ENCODE assay signal across 14 mouse cellular contexts in genomic region chr17:29724610-29725009, GRCm38 (mm10). TPM values are rescaled to one million over a fixed set of nuclear protein-coding genes. Genes with fewer than 3 reads are reported as not detected.
DNase-seq lines count a peak whose midpoint lies in the region; ATAC-seq lines count a peak whose summit lies in the region.
"Had no signal": no experiment of that assay in that cellular context is flagged by ENCODE, and none has a peak within 500 bp of the region (broad histone marks: within the 10 kb centered on the region; RNA-seq: fewer than 3 reads in every experiment).

No protein-coding gene starts in this region.

- no peak for DNase-seq in neural tube, embryonic 10.5 days (ENCODE audit: extremely low spot score, low spot score)
- DNase-seq in fat pad, adult 2 months (ENCODE audit: extremely low read depth, low read depth, low spot score), result peak; percentile 59
- DNase-seq in cerebellum, adult 8-10 months, result no peak
- DNase-seq: cerebellum, adult 11 months; kidney, adult 2 months; kidney, postnatal 4 days; lung, embryonic 14.5 days had no signal

- H3K27ac ChIP-seq in forebrain, embryonic 15.5 days (replicated peaks), result peak overlapping the region; percentile 62
- no peak overlapping the region for H3K27ac ChIP-seq in forebrain, embryonic 12.5 days
- H3K27ac ChIP-seq in neural tube, embryonic 13.5 days (replicated peaks), result peak overlapping the region; percentile 61; the same call in 1 of the 2 replicates
- H3K27ac ChIP-seq in neural tube, embryonic 15.5 days (replicated peaks), result no peak overlapping the region

- no peak overlapping the region for H3K9ac ChIP-seq in forebrain, embryonic 15.5 days (replicated peaks)
- no peak overlapping the region for H3K9ac ChIP-seq in forebrain, embryonic 12.5 days
- no peak overlapping the region for H3K9ac ChIP-seq in neural tube, embryonic 13.5 days
- H3K9ac ChIP-seq in neural tube, embryonic 15.5 days (replicated peaks), result no peak overlapping the region
- H3K9ac ChIP-seq: lung, embryonic 14.5 days had no signal

- 63% methylated on average over 6 of the region's 6 CpGs for WGBS in forebrain, embryonic 15.5 days
- WGBS in forebrain, embryonic 12.5 days, result 79% methylated on average over 6 of the region's 6 CpGs
- WGBS in neural tube, embryonic 13.5 days, result 63% methylated on average over 6 of the region's 6 CpGs
- WGBS in neural tube, embryonic 15.5 days, result 55% methylated on average over 6 of the region's 6 CpGs

- H3K36me3 ChIP-seq in forebrain, embryonic 15.5 days, result no peaks in the 10 kb centered on the region
- H3K36me3 ChIP-seq in forebrain, embryonic 12.5 days (replicated peaks), result no peaks in the 10 kb centered on the region
- no peaks in the 10 kb centered on the region for H3K36me3 ChIP-seq in neural tube, embryonic 13.5 days
- H3K36me3 ChIP-seq in neural tube, embryonic 15.5 days, result no peaks in the 10 kb centered on the region

- H3K4me1 ChIP-seq in forebrain, embryonic 15.5 days, result peaks cover 23% of the 10 kb centered on the region
- no peaks in the 10 kb centered on the region for H3K4me1 ChIP-seq in forebrain, embryonic 12.5 days
- H3K4me1 ChIP-seq in neural tube, embryonic 13.5 days (replicated peaks), result peaks cover 11% of the 10 kb centered on the region; the same call in 1 of the 2 replicates
- no peaks in the 10 kb centered on the region for H3K4me1 ChIP-seq in neural tube, embryonic 15.5 days

- no peaks in the 10 kb centered on the region for H3K9me3 ChIP-seq in forebrain, embryonic 15.5 days
- no peaks in the 10 kb centered on the region for H3K9me3 ChIP-seq in forebrain, embryonic 12.5 days
- H3K9me3 ChIP-seq in neural tube, embryonic 13.5 days, result no peaks in the 10 kb centered on the region
- no peaks in the 10 kb centered on the region for H3K9me3 ChIP-seq in neural tube, embryonic 15.5 days (replicated peaks)
- H3K9me3 ChIP-seq: G1E had no signal

- ATAC-seq in forebrain, embryonic 15.5 days (replicated peaks), result peak; percentile 58; the same call in 1 of the 2 replicates
- no peak for ATAC-seq in forebrain, embryonic 12.5 days (ENCODE audit: low FRiP score)
- peak; percentile 53 for ATAC-seq in neural tube, embryonic 13.5 days (ENCODE audit: low read depth)
- ATAC-seq in neural tube, embryonic 15.5 days (ENCODE audit: low FRiP score), result peak; percentile 21; the same call in 1 of the 2 replicates

- no peak overlapping the region for H3K4me3 ChIP-seq in forebrain, embryonic 15.5 days
- no peak overlapping the region for H3K4me3 ChIP-seq in forebrain, embryonic 12.5 days (replicated peaks)
- no peak overlapping the region for H3K4me3 ChIP-seq in neural tube, embryonic 13.5 days
- no peak overlapping the region for H3K4me3 ChIP-seq in neural tube, embryonic 15.5 days (replicated peaks)
- H3K4me3 ChIP-seq: myocyte had no signal

- no peaks in the 10 kb centered on the region for H3K27me3 ChIP-seq in forebrain, embryonic 15.5 days
- peaks cover 7% of the 10 kb centered on the region; the same call in 1 of the 2 replicates for H3K27me3 ChIP-seq in forebrain, embryonic 12.5 days
- H3K27me3 ChIP-seq in neural tube, embryonic 13.5 days, result no peaks in the 10 kb centered on the region
- 0 out of 2 replicates have a peak, but pooled peaks cover 3% of the 10 kb centered on the region for H3K27me3 ChIP-seq in neural tube, embryonic 15.5 days (replicated peaks)

- no peak overlapping the region for H3K4me2 ChIP-seq in forebrain, embryonic 15.5 days (replicated peaks)
- H3K4me2 ChIP-seq in forebrain, embryonic 12.5 days, result no peak overlapping the region
- no peak overlapping the region for H3K4me2 ChIP-seq in neural tube, embryonic 13.5 days
- no peak overlapping the region for H3K4me2 ChIP-seq in neural tube, embryonic 15.5 days
- H3K4me2 ChIP-seq: liver, embryonic 11.5 days; lung, embryonic 14.5 days had no signal

RNA-seq across cellular contexts. Expression of gene Ccdc167, which starts 7.8 kb away (rescaled TPM):
- 12.4 and 12.9 TPM in 2 replicates for polyA plus RNA-seq in forebrain, embryonic 15.5 days (2015; fragmentation: Nextera tagmentation; extraction: Ambion mirVana)
- polyA plus RNA-seq in forebrain, embryonic 12.5 days (2016; fragmentation: Nextera tagmentation; extraction: Ambion mirVana), result 15.8 and 17.8 TPM in 2 replicates
- polyA plus RNA-seq in neural tube, embryonic 13.5 days (2015; fragmentation: Nextera tagmentation; extraction: Ambion mirVana), result 12.4 and 13.0 TPM in 2 replicates
- polyA plus RNA-seq in neural tube, embryonic 15.5 days (2015; fragmentation: Nextera tagmentation; extraction: Ambion mirVana), result 10.1 and 10.4 TPM in 2 replicates

Comparison
In these comparisons a context has a peak if more than half of its experiments do, and no peak if none do; other contexts are left out.
1. H3K27ac ChIP-seq: peak in forebrain, embryonic 15.5 days (single experiment) and neural tube, embryonic 13.5 days (single experiment); none in forebrain, embryonic 12.5 days (single experiment) and neural tube, embryonic 15.5 days (single experiment).